Comparison of ENCODE assay signal across 8 mouse cellular contexts in genomic region chr5:113771213-113772162, GRCm38 (mm10). TPM values are rescaled to one million over a fixed set of nuclear protein-coding genes. Genes with fewer than 3 reads are reported as not detected.
DNase-seq lines count a peak whose midpoint lies in the region; ATAC-seq and TF ChIP-seq lines count a peak whose summit lies in the region.

No protein-coding gene starts in this region.

- ATAC-seq in G1E (ENCODE audit: extremely low read depth, insufficient number of reproducible peaks, low FRiP score, poor library complexity, severe bottlenecking), result peak; percentile 62
- ATAC-seq in forebrain, embryonic 15.5 days (replicated peaks), result peak; percentile 79
- ATAC-seq in neutrophil, adult 5-6 weeks (ENCODE audit: extremely low read depth, insufficient number of reproducible peaks, low FRiP score, poor library complexity, severe bottlenecking), result peak; percentile 67

- no peaks in the 10 kb centered on the region for H3K27me3 ChIP-seq in G1E (ENCODE audit: insufficient read depth, low read length)
- no peaks in the 10 kb centered on the region for H3K27me3 ChIP-seq in forebrain, embryonic 15.5 days

- peak overlapping the region; percentile 97 for H3K4me2 ChIP-seq in forebrain, embryonic 15.5 days (replicated peaks)

- intact Hi-C loops in heart, postnatal 25 days (cut with DNase I), result loop anchor here (5.0 kb wide), 1 partner anchor 181 kb away; no protein-coding TSS in a partner anchor

- TF ChIP-seq POLR2A in lung, adult 2 months (IDR thresholded peaks at IDR 0.05; ENCODE audit: borderline replicate concordance, extremely low read depth, low read depth, low read length), result peak; percentile 69

- peaks cover 56% of the 10 kb centered on the region for H3K4me1 ChIP-seq in G1E (ENCODE audit: insufficient read depth, low read depth, low read length)
- H3K4me1 ChIP-seq in forebrain, embryonic 15.5 days, result peaks cover 33% of the 10 kb centered on the region
- no peaks in the 10 kb centered on the region for H3K4me1 ChIP-seq in lung, adult 2 months (ENCODE audit: control insufficient read depth, insufficient read depth, low read length)

- no peak for TF ChIP-seq CTCF in G1E (IDR thresholded peaks at IDR 0.05; ENCODE audit: low read depth, low read length)
- TF ChIP-seq CTCF in lung, adult 2 months (IDR thresholded peaks at IDR 0.05; ENCODE audit: insufficient read depth, low read length), result no peak

- WGBS in forebrain, embryonic 15.5 days, result under 1% methylated on average over 95 of the region's 97 CpGs
- WGBS in lung, adult 2 months, result under 1% methylated on average over 97 of the region's 97 CpGs

- peak; percentile 87 for DNase-seq in G1E (ENCODE audit: low spot score)
- DNase-seq in cerebellum, adult 11-12 months, result peak; percentile 89
- peak; percentile 78 for DNase-seq in heart, postnatal 25 days (ENCODE audit: low spot score)
- DNase-seq in layer of hippocampus, adult 18-20 months (ENCODE audit: low spot score in 2 of 2), result peak; percentile 81 to 93
- peak; percentile 88 for DNase-seq in lung, adult 2 months
- DNase-seq in thymus, adult 18-20 months, result peak; percentile 69 to 79

- H3K9me3 ChIP-seq in G1E (replicated peaks), result no peaks in the 10 kb centered on the region
- H3K9me3 ChIP-seq in forebrain, embryonic 15.5 days, result no peaks in the 10 kb centered on the region

- peak overlapping the region; percentile 99 for H3K27ac ChIP-seq in forebrain, embryonic 15.5 days (replicated peaks)

- H3K4me3 ChIP-seq in G1E (ENCODE audit: low read depth, low read length), result peak overlapping the region; percentile 81
- H3K4me3 ChIP-seq in forebrain, embryonic 15.5 days, result peak overlapping the region; percentile 84
- H3K4me3 ChIP-seq in lung, adult 2 months (replicated peaks; ENCODE audit: extremely low read depth, low read depth, low read length), result peak overlapping the region; percentile 72

- peak overlapping the region; percentile 91 for H3K9ac ChIP-seq in forebrain, embryonic 15.5 days (replicated peaks)

- H3K36me3 ChIP-seq in G1E (replicated peaks), result peaks cover 62% of the 10 kb centered on the region
- H3K36me3 ChIP-seq in forebrain, embryonic 15.5 days, result peaks cover 28% of the 10 kb centered on the region

RNA-seq across cellular contexts. Expression of gene Sart3, which starts 0.8 kb away (rescaled TPM):
- total RNA-seq in G1E (2014; fragmentation: Nextera tagmentation), result 18.6 and 19.0 TPM in 2 replicates
- total RNA-seq in G1E (2017), result 30.4 and 32.6 TPM in 2 replicates
- 45.6 and 52.6 TPM in 2 replicates for polyA plus RNA-seq in G1E (2012)
- 57.6 and 58.7 TPM in 2 replicates for polyA plus RNA-seq in forebrain, embryonic 15.5 days (2015; fragmentation: Nextera tagmentation; extraction: Ambion mirVana)
- total RNA-seq in heart, postnatal 25 days (2021), result 10 to 100 TPM; 14.1 to 17.1 TPM
- total RNA-seq in layer of hippocampus, adult 18-20 months (2021), result 10 to 100 TPM; 48.3 to 49.3 TPM
- 20.2 and 24.2 TPM in 2 replicates for polyA plus RNA-seq in lung, adult 2 months (2012; rRNA removed)
- 46.8 and 50.5 TPM in 2 replicates for total RNA-seq in neutrophil, adult 5-6 weeks (2017)

RNA-seq across cellular contexts. Expression of gene Iscu, which starts 1.1 kb away (rescaled TPM):
- total RNA-seq in G1E (2014; fragmentation: Nextera tagmentation) (44.2 and 46.2 TPM in 2 replicates), G1E (2017) (76.9 and 93.6 TPM in 2 replicates)
- polyA plus RNA-seq in G1E (2012), result 39.5 and 50.7 TPM in 2 replicates
- 87.4 and 94.1 TPM in 2 replicates for polyA plus RNA-seq in forebrain, embryonic 15.5 days (2015; fragmentation: Nextera tagmentation; extraction: Ambion mirVana)
- 100 to 1,000 TPM; 164 to 165 TPM for total RNA-seq in heart, postnatal 25 days (2021)
- total RNA-seq in layer of hippocampus, adult 18-20 months (2021), result 100 to 1,000 TPM; 128 to 132 TPM
- polyA plus RNA-seq in lung, adult 2 months (2012; rRNA removed), result 115 and 118 TPM in 2 replicates
- total RNA-seq in neutrophil, adult 5-6 weeks (2017), result 162 and 184 TPM in 2 replicates

RNA-seq across cellular contexts. Expression of gene Tmem119, which starts 28.8 kb away (rescaled TPM):
- total RNA-seq in G1E (2014; fragmentation: Nextera tagmentation) (not detected in 2 replicates), G1E (2017) (0.12 and 0.27 TPM in 2 replicates)
- 0.21 and 0.24 TPM in 2 replicates for polyA plus RNA-seq in G1E (2012)
- polyA plus RNA-seq in forebrain, embryonic 15.5 days (2015; fragmentation: Nextera tagmentation; extraction: Ambion mirVana), result 4.9 and 5.1 TPM in 2 replicates
- total RNA-seq in heart, postnatal 25 days (2021), result 1 to 10 TPM; 6.7 to 7.3 TPM
- total RNA-seq in layer of hippocampus, adult 18-20 months (2021), result 10 to 100 TPM; 25.9 to 29.0 TPM
- 59.9 and 72.5 TPM in 2 replicates for polyA plus RNA-seq in lung, adult 2 months (2012; rRNA removed)
- total RNA-seq in neutrophil, adult 5-6 weeks (2017), result 0.23 TPM in 1 of 2 replicates, not detected in the other

RNA-seq across cellular contexts. Expression of gene Ficd, which starts 35.9 kb away (rescaled TPM):
- total RNA-seq in G1E (2014; fragmentation: Nextera tagmentation) (2.4 and 5.8 TPM in 2 replicates), G1E (2017) (1.5 and 1.7 TPM in 2 replicates)
- polyA plus RNA-seq in G1E (2012), result 1.4 and 1.9 TPM in 2 replicates
- 7.8 and 9.0 TPM in 2 replicates for polyA plus RNA-seq in forebrain, embryonic 15.5 days (2015; fragmentation: Nextera tagmentation; extraction: Ambion mirVana)
- total RNA-seq in heart, postnatal 25 days (2021), result 1 to 10 TPM; 6.4 to 7.8 TPM
- total RNA-seq in layer of hippocampus, adult 18-20 months (2021), result 10 to 100 TPM; 13.4 to 14.1 TPM
- polyA plus RNA-seq in lung, adult 2 months (2012; rRNA removed), result 10.6 and 10.7 TPM in 2 replicates
- total RNA-seq in neutrophil, adult 5-6 weeks (2017), result 3.6 and 3.8 TPM in 2 replicates

RNA-seq across cellular contexts. Expression of gene 1700069L16Rik, which starts 46.9 kb away (rescaled TPM):
- total RNA-seq in G1E (2014; fragmentation: Nextera tagmentation) (not detected in 2 replicates), G1E (2017) (0.29 TPM in 1 of 2 replicates, not detected in the other)
- polyA plus RNA-seq in G1E (2012), result not detected in 2 replicates
- not detected in 2 replicates for polyA plus RNA-seq in forebrain, embryonic 15.5 days (2015; fragmentation: Nextera tagmentation; extraction: Ambion mirVana)
- total RNA-seq in heart, postnatal 25 days (2021), result not detected
- total RNA-seq in layer of hippocampus, adult 18-20 months (2021), result not detected
- polyA plus RNA-seq in lung, adult 2 months (2012; rRNA removed), result not detected in 2 replicates
- not detected in 2 replicates for total RNA-seq in neutrophil, adult 5-6 weeks (2017)

Comparison
In these comparisons a context has a peak if more than half of its experiments do, and no peak if none do; other contexts are left out.
1. Peak in every context shown above with its lines: DNase-seq, ATAC-seq, H3K4me3 ChIP-seq and H3K27ac ChIP-seq.